Mouse (Mus musculus) small intestine, adult 2 months (tissue): ENCODE measurements around the gene Iqgap3.

ENCODE experiments used
- CTCF ChIP-seq: fragments of 200-500 bp; IDR thresholded peaks from 2 replicates; pipeline ENCODE4 v1.5.1; 2012; ENCODE audit warnings: low read depth, mild to moderate bottlenecking, control low read depth, inconsistent platforms, low read length, moderate library complexity, mixed read lengths; ENCODE audit not compliant: insufficient replicate concordance, insufficient read length; ENCODE audit errors: extremely low read depth
- POLR2A ChIP-seq: fragments of 200-500 bp; IDR thresholded peaks from 2 replicates; pipeline ENCODE4 v1.6.1; 2012; ENCODE audit warnings: low read depth, mild to moderate bottlenecking, control low read depth, inconsistent platforms, low read length, moderate library complexity

DNA sequence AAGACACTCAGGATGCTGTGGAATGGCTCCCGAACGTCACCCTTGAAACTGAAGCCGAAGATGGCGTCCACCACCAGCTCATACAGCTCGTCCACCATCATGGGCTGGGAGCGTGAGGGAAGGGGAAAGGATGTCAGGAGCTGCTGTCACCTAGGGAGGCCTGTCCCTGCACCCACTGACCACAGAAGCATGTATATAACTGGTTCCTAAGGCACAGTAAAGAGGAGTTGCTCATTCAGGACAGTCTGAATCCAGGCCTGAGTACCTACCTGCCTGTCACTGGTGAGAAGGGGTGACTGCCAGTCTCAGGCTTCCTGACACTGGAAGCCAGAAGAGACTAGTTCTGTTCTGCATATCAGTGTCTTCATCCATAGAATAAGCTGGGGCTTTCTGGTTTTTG, 24.7 kb upstream of the Iqgap3 start:
- TF ChIP-seq CTCF (no peak), POLR2A (no peak)
